Mouse (Mus musculus): ENCODE results near the gene Med28.
A peak's percentile ranks its signal among the peaks of the same experiment; 100 is the strongest.

The Med28 gene

GRCm38 (mm10) chr5:45519960-45520808 lies at the start of gene Med28:
Gene Med28 (plus strand): TSS chr5:45520229.
- DNase-seq (ENCODE audit: low read depth, low spot score) = peak; percentile 91

- no peak for DNase-seq (ENCODE audit: low read depth, low spot score)
Measured at GRCm38 (mm10) chr5:45472880-45473450, 47.1 kb upstream of the Med28 start.

GRCm38 (mm10) chr5:45473521-45473920 lies 46.5 kb upstream of the Med28 start:
- DNase-seq (ENCODE audit: low read depth, low spot score) = no peak

GRCm38 (mm10) chr5:45474215-45474614 lies 45.8 kb upstream of the Med28 start:
- DNase-seq (ENCODE audit: low read depth, low spot score) = peak; percentile 63

- no peak for DNase-seq (ENCODE audit: low read depth, low spot score)
Measured at GRCm38 (mm10) chr5:45474758-45475157, 45.3 kb upstream of the Med28 start.

GRCm38 (mm10) chr5:45475771-45476170 lies 44.3 kb upstream of the Med28 start:
- no peak for DNase-seq (ENCODE audit: low read depth, low spot score)

GRCm38 (mm10) chr5:45476288-45476687 lies 43.7 kb upstream of the Med28 start:
- no peak for DNase-seq (ENCODE audit: low read depth, low spot score)

GRCm38 (mm10) chr5:45477601-45478000 lies 42.4 kb upstream of the Med28 start:
- no peak for DNase-seq (ENCODE audit: low read depth, low spot score)

GRCm38 (mm10) chr5:45480066-45480465 lies 40.0 kb upstream of the Med28 start:
- DNase-seq (ENCODE audit: low read depth, low spot score) = no peak

- no peak for DNase-seq (ENCODE audit: low read depth, low spot score)
Measured at GRCm38 (mm10) chr5:45481125-45481524, 38.9 kb upstream of the Med28 start.

GRCm38 (mm10) chr5:45482607-45483006 lies 37.4 kb upstream of the Med28 start:
- no peak for DNase-seq (ENCODE audit: low read depth, low spot score)

GRCm38 (mm10) chr5:45483654-45484053 lies 36.4 kb upstream of the Med28 start:
- DNase-seq (ENCODE audit: low read depth, low spot score) = no peak

- DNase-seq (ENCODE audit: low read depth, low spot score) = no peak
Measured at GRCm38 (mm10) chr5:45491776-45492175, 28.3 kb upstream of the Med28 start.

GRCm38 (mm10) chr5:45493191-45494092 lies 26.6 kb upstream of the Med28 start, which contains the start of gene Lap3:
Gene Lap3 (plus strand): TSS chr5:45493374.
- peak; percentile 97 for DNase-seq (ENCODE audit: low read depth, low spot score)

- DNase-seq (ENCODE audit: low read depth, low spot score) = no peak
Measured at GRCm38 (mm10) chr5:45494093-45494755, 25.8 kb upstream of the Med28 start.

GRCm38 (mm10) chr5:45495429-45495975 lies 24.5 kb upstream of the Med28 start:
- DNase-seq (ENCODE audit: low read depth, low spot score) = no peak

- DNase-seq (ENCODE audit: low read depth, low spot score) = no peak
Measured at GRCm38 (mm10) chr5:45496042-45496441, 24.0 kb upstream of the Med28 start.

- DNase-seq (ENCODE audit: low read depth, low spot score) = no peak
Measured at GRCm38 (mm10) chr5:45496479-45496878, 23.6 kb upstream of the Med28 start.

- DNase-seq (ENCODE audit: low read depth, low spot score) = no peak
Measured at GRCm38 (mm10) chr5:45496930-45497550, 23.0 kb upstream of the Med28 start.

GRCm38 (mm10) chr5:45497564-45497963 lies 22.5 kb upstream of the Med28 start:
- no peak for DNase-seq (ENCODE audit: low read depth, low spot score)

- DNase-seq (ENCODE audit: low read depth, low spot score) = no peak
Measured at GRCm38 (mm10) chr5:45510071-45510470, 10.0 kb upstream of the Med28 start.
